Mouse (Mus musculus) heart, postnatal 0 days (tissue): Measurements from ENCODE around the gene Mctp1.

ENCODE experiments used
- CTCF ChIP-seq: IDR thresholded peaks from 2 replicates; pipeline ENCODE4 v1.5.1; 2016; ENCODE audit warnings: antibody characterized with exemption, control low read depth, low read depth
- EP300 ChIP-seq: IDR thresholded peaks from 2 replicates; pipeline ENCODE4 v1.6.1; 2016; ENCODE audit warnings: antibody characterized with exemption, low read depth

DNA sequence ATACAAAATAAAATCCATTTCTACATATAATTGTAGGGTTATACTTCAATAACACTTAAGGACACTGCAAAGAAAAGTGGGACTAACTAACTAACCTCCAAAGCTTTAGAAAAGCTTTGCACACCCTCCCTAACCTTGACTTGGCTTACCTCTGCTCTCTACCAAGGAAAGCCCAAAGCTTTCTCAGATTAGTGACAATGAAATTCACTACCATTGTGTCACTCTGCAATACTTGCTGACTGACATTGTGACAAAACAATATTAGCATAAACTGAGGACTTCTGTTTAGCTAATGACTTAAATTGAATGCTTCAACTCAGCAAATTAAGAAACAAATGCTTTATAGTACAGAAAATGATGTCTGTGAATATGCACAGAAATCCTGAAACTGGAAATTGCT, 687.7 kb downstream of the Mctp1 start:
- TF ChIP-seq CTCF (no peak), EP300 (no peak)
